Mouse (Mus musculus): ENCODE data around the gene Myrip.

DNA sequence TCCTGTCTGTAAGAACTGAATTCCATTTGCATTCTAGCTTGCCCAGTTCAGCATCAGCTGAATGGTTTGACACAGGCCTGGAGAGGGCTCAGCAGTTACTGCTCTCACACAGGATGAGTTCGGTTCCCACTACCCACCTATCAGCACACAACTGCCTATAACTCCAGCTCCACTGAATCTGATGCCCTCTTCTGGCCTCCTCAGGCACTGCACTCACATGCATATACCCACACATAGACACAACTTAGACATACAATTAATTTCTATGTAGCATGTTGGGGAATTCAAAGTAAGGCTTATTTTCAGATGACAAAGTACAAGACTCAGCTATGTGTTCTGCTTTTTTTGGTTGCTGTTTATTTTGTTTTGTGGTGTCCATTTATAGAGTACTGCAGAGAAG is 137.0 kb downstream of the Myrip start:
- no peak for TF ChIP-seq POLR2A (IDR thresholded peaks at IDR 0.05; ENCODE audit: low read depth, low read length)
- no peak for TF ChIP-seq CTCF (conservative IDR thresholded peaks at IDR 0.05; ENCODE audit: insufficient read depth, insufficient read length, low read depth, low read length)
